Mouse (Mus musculus) WW6 (cell line): ENCODE results near the gene Erv3.
"Not testable (repeated sequence)": the region's sequence is repeated elsewhere in the genome, so short reads cannot be mapped to it uniquely, and the experiment has no call there.

Experiments
- DNase-seq: peaks from one replicate; pipeline ENCODE4 v3.0.0-alpha.2; 2013; ENCODE audit warnings: low read depth, low spot score

Erv3 gene

DNA sequence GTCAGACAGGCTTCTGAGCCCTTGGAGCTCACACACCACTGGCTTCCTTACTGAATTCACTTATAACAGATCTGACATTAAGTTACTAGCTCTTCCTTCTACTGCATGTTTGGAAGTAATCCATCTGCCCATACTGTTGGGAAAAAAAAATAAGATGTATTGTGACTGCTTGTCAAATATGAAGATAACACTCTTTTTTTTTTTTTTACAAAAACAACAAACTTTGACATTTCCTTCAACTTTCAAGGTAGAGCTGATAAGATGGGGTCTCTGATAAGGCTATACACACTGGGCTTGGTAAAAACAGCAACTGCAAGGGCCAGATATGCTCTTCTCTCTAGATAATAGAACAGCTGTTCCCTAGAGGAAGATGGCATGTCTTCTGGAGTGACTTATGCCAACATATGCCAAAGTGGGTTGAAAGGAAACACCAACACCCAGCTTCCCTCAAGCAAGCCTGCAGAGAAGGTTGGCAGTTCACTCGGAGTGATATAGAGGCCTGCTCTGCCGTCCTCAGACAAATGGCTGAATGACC is 4.8 kb upstream of the Erv3 start:
- DNase-seq, result no peak

DNA sequence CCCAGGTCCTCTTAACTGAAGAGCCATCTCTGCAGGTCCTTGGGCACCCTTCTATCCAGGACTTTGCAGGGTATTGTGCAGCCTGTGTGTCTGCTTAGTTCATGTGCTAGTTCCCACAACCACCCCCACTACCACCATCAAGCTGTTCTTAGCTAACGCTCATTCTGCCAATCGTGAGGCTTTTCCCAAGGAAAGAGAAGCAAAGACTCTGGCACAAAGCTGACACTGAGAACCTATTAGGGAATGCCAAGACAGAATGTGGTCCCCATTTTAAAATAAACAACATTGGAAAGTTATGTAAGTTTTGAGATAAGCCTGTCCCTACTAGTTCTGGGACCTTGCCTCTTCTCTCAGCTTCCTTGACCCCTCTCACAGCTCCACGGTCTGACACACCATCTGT is 3.9 kb upstream of the Erv3 start:
- no peak for DNase-seq

DNA sequence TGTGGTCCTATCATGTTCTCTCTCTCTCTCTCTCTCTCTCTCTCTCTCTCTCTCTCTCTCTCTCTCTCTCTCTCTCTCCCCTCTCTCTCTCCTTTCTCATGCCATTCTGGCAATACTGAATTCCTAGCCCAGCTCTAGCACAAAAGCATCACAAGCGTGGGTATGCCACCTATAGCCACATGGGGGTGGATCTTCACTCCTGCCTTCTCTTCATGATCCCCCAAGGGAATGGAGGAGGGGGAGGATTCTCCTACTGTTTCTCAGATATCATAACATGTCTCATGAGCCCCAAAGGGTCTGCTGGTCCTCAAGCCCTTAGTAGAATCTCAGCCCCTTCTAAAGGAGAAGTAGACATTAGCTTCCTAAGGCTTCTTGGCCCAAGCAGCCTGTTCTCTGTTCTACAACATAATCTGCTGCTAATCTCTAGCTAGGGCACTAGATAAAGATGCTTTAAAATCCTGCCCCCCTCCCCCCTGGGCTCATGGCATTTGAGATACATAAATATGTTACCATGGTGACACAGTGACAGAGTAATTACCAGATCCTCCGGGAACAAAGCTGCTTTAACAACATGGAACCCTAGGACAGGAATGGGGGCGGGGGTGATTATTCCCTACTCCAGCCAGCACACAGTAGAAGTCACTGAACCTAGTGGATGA is 3.2 kb upstream of the Erv3 start:
- no peak for DNase-seq

DNA sequence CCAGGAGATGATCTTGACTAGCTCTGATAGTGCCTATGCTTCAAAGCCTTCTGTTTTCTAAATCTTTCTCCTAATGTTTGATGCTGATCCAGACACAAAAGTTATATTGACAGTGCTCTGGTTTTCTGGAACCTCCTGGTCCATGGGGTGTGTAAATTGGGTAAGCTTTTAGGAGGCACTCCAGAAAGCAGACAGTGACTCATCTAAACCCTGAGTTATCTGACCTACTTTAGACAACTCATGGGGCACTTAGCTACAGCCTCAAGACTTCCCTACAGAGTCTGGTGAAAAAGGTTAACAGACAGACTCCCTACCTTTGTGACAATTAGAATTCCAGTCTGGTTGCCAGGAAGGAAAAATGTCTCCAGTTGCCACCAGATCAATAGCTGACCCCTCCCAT is 1.7 kb downstream of the Erv3 start:
- DNase-seq, result no peak

DNA sequence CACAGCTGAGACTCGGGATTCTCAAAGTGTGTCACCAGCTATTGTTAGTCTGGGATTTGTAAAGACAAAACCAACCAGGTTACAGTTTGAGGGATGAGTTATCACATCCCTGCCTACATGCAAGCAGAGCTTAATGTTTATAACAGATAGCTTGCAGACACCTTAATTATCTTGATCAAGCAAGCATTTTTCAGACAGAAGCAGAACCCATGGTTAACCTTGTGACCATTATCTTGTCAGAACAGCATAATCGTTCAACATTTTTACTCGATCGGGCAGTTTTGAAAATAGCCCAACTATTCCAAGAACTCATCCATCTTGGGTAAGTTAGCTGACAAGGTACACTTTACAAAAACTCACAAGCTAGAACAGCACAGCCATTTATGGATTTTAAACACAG is 5.8 kb downstream of the Erv3 start:
- DNase-seq, result no peak

DNA sequence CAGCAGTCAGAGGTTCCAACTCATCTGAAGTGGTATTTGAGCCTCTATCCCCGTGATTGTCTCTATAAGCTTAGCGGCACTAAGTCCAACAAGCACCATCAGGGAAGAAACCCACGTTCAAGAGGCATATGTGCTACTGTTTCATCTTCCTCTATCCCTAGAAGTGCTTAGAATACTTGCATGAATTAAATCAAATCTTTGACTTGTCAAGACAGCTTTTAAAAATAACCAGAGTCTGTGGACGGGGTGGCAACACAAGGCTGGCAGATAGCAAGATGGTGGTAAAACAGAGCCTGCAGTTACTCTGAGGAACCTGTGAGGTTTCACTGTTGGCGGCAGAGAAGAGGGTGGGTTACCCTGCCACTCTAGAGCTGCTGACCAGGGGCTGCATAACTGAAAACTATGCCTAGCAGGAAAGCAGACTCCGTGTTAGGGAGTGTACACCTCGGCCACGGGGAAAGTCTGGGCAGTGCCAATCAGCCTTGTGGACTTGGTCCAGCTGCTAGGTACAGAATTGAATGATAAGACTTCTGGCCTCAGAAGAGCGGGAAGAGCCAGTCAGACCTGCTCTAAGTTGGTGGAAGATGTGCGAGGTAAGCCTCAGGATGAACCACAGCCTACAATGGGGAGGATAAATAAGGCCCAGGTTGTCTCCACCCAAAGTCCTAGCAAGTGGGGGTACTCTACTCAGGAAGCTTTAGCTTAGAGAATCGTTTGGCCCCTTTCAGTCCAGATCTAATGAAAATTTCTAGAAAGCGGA is 8.0 kb downstream of the Erv3 start:
- DNase-seq, result no peak

DNA sequence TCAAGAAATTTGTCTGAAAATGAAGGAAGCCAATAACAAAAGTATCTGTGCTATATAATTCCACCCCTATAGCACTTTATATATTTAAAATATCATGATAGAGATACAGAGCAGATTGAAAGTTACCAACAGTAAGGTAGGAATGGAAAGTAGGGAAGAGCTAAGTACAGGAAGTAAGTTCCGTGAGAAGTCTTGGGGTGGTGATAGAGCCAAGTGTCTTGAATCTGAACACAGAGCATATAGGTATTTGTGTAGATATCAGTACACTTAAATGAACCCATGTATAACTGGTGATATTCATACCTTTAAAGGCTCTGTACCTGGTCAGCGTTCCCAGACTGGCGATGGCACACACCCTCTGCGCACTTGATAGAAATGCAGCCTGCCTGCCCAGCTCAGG is 9.5 kb downstream of the Erv3 start:
- no peak for DNase-seq

DNA sequence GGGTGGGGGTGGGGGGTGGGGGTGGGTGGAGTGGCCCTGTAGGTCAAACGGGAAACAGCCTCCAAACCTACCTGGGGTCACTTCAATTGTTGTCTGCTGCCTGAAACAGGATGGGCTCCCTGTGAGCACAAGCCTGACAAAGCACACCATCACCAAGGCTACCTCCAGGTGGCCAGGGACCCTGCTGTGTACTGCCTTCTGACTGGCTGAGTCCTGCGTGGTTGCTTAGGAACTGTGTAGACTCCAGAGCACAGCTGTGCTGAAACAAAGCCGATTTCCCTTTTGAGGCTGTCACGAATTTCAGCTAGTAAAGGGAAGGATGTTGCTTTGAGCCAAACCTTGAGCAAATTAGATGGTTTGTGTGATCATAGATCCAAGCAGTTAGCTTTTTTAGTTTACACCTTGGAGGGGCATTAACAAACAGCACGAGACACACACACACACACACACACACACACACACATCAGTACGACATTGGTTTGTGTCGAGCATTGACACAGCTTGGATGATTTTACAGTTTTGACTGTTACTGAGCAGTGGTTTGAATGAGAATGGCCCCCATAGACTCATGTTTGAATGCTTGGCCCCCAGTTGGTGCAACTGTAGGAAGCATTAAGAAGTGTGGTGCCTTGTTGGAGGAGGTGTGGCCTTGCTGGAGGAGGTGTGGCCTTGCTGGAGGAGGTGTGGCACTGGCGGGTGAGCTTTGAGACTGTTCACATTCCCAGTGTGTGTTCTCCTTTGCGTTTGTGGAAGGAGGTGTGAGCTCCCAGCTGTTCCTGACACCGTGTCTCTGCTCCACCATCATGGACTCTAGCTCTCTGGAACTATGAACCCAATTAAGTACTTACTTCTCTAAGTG is 11.8 kb downstream of the Erv3 start:
- peak; percentile 62 for DNase-seq

DNA sequence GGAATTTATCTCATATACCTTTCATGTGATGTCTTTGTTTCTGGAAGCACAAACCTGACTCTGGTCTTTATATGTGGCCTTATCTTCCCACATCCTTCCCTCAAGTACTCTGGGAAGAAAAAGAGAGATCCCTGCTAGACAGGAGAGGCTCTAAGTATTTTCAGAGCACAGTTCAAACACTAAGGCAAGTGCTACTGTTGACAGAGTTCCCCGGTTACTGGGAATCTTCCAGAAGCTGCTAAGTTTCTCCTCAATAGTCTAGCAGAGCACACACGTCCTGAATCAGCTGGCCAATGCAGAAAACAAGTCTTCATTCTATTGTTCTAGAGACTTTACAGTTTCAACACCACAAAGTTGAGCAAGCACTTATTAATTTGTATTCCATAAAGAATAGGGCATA is 12.7 kb downstream of the Erv3 start:
- DNase-seq, result no peak

DNA sequence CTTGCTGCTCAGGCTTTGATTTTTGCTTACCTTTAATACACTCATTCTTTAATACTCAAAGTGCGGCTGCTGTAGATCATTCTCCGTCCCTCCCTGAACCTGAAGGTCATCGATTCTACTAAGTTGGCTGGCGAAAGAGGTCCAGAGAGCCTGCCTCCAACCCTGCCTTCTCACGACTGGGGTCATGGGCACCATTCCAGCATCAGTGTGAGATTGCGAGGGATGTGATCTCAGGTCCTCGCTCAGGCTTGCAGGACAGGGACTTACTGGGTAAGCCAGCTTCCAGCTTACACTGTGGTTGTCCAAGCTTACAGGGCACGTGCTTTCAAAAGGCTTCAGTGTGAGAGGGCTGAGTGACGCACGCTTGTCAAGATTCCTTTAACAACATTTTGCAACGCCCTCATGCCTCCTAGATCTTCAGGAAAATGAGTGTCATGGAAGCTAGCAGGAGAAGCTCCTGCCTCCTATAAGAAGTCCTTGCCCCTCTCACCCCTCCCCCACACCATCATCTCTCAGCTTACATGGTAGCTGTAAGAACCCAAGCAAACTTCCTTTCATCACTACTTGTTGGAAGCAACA is 13.3 kb downstream of the Erv3 start:
- DNase-seq, result no peak

DNA sequence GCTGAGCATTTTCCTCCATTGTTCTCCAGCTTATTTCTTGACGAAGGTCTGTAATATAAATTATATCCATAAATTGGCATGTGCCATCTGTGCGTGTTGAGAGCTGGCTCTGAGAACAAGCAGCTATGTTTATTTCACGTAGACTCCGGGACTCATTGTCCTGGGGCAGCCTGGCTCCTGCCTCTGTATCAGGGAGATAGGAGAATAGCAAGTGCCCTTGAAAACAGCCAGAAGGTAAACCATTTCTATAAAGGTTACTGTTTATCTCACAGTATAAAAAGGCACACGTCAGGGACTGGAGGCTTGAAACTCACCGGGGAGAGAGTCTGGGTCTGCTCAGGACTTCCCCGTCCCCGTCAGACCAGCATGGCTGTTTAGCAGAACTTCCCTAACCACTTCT is 13.9 kb downstream of the Erv3 start:
- no peak for DNase-seq

DNA sequence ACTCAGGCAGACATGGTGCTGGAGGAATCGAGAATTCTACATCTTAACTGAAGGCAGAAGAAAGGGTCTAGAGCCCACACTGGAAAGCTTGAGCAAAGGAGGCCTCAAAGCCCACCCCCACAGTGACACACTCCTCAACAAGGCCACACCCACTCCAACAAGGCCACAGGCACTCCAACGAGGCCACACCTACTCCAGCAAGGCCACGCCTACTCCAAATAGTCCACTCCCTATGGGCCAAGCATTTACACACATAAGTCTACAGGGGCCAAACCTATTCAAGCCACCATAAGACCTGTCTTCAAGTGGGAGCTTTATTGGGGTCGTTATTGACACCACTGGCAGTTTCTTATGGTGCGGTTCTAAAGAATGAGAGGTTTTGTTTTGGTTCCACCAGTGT is 17.0 kb downstream of the Erv3 start:
- DNase-seq, result no peak

DNA sequence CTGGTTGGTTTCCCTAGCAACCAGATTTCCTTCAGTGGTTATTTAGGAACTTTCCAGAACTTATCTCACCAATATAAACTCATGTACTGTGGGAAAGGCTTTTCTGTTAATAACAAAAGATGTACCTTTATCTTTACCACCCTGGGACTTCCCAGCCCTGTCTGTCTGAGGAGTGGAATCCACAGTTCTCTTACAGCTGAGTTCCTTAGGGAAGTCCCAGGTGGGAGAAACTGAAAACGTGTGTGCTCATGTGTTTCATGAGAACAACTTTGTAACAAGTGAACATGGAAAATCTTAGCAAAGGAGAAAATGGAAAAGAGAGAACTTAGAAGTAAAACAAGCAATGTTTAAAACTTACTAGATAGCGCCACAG is 18.2 kb downstream of the Erv3 start:
- DNase-seq, result no peak

DNA sequence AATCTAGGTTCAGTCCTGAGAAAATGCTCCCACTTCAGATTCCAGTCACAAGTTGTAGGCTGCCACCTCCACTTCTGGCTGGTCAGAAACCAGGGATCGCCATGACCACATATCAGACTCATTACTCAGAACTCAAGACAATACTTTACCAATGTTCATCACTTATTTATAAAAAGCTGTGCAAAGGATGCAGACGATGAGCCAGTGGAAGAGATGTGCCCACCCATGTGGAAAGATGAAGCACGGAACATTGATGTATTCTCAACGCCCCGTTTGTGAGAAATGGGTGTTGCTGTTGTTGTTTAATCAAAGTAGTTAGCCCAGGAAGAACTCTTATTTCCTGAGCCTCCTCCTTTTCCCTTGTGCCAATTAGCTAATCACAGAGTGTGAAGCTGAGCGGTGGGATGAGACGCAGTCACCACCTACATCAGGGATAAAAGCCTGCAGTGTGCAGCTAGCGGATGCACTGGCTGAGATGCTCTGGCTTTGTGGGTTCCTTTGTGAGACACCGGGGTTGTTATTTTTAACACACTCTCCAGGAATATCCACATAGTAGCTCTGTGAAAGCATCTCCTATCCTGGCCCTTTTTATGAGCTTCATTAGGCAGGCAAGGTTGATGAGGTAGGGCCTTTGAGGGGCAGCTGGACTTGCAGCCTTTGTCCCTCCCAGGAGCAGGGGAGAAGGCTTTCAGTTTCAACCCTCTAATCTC is 18.8 kb downstream of the Erv3 start:
- no peak for DNase-seq

DNA sequence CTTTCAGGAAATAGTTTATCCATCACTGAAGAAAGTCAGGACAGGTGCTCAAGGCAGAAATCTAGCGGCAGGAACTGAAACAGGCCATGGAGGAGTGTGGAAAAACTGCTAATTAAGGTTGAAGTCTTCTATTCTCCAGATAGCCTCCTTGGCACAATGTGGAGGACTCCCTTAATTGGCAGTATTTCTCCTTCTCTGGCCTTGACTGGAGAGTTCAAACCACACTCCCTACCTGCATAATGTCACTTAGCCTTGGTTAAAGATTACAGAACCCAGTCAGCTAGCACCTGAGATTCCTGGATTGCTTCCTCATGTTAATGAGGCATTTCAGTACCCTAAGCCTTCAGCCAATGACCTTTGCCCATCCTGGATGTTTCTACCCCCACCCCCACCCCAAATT is 25.3 kb downstream of the Erv3 start:
- DNase-seq, result no peak

DNA sequence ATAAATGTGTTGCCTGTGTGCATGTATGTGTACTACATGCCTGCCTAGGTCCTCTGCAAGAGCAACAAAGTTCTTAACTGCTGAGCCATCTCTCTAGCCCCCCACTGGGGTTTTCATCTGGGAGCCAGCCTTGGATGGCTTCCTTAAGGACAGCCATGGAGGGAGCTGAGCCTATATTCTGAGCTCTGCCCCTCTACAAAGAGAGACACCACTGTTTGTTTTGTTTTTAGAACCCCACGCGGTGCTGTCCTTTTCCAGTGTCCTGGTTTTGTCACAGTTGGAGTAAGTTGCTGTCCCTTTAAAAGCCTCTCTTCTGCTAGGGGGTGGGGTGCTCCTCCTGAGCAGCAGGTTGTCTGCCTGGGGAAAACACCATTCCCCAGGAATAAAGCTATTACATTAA is 27.7 kb downstream of the Erv3 start:
- DNase-seq, result no peak

DNA sequence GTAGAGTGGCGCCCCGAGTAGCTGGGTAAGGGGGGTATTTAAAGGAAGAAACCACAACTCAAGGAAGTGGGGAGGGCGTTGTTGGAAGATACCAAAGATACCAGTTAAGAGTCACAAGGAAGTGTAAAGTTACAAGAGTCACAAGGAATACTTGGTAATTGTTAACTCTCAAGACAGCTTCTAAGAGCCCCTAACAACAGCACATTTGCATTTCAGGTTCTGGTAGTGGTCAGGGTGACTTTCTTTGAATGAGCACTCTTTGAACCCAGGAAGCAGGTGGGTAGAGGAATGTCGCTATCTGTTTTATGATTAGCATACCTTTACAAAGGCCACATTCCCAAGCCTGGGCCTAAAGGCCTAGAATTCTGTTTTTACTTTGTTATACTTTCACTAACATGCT is 28.6 kb downstream of the Erv3 start:
- not testable (repeated sequence) for DNase-seq

DNA sequence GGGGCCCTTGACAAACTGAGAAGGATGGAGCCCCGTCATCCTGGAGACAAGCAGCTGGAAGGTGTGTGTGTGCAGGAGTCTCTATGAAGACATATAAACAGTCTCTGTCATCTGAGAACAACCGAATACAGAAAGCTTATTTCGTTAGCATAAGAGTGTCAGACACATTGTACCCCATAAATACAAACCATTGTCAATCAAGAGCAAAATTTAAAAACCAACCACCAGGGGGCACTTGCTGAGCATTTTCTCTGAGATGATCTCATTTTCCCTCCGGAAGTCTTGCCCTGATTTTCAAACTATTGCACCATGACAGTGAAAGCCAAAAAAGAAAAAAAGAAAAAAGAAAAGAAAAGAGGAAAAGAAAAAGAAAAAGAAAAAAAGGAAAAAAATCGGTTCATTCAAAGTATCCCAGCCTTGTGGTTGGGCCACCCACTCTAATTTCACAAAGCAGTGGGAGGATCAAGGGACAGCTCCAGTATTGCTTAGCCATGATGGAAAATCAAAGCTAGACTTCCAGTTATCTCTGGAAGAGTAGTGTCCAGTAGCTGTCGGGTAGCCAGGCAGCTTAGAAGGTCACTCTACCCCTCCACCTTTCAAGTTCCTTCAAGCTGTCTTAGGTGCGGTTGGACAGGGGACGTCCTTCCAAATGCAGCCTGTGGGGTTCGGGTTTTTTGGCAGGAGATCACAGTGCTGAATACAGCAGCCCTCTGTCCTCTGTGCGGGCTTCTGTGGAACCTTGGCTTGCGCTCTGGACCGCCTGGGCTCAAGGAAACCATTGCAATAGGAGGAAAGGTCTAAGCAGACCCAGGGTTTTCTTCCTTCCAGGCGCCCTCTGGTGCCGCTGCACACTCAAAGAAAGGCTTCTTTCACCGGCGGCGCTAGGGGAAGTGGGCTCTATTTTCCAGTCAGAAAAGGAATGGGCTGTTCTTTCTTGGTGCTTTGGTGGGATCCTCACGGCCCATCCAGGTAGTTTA is 31.3 kb downstream of the Erv3 start:
- DNase-seq, result no peak

DNA sequence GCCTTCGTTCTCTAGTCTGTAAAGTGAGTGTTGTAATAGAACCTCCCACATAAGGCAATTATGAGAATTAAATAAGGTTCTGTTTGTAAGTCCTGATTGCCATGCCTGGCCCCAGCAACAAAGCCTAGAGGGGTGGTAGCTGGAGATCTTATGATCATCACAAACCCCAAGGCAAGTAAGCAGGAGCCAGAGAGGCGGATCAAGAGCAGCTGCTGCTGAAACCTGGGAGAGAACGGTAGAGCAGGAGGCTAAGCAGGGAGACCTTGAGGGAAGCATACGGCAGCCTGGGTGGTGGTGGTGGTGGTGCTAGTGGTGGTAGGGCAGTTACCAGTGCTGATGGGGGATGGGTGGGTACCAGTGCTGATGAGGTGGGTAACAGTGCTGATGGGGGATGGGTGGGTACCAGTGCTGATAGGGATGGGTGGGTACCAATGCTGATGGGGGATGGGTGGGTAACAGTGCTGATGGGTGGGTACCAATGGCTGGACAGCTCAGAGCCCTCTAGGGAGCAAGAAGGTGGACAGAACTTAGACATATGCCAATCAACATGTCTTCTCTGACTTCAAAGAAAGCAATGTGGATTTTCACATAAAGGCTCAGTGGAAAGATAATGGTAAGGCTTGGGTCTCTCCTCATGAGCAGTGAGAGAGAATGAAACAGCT is 32.4 kb downstream of the Erv3 start:
- no peak for DNase-seq

DNA sequence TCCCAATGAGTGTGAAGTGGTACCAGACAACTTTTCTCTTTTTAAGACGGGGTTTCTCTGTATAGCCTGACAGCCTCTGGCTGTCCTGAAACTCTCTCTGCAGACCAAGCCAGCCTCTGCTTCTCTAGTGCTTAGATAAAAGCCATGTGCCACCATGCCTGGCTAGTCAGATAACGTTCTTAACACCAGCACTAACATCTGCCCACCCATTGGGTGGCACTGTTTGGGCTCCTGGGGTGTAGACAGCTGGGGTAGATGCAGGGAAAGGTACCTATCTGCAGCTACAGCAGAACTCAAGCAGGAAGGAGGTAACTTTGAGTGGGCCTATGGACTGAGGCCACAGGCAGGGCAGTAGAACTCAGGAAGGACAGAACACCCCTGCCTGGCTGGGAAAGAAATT is 34.0 kb downstream of the Erv3 start:
- DNase-seq, result no peak
